Mouse (Mus musculus) megakaryocyte, embryonic 14.5 days (primary cell): ENCODE results near the gene Lcp2. TPM values are rescaled to one million over a fixed set of nuclear protein-coding genes. Genes with fewer than 3 reads are reported as not detected.

Source experiments
- H3K27me3 ChIP-seq: replicated peaks from 2 replicates; pipeline ENCODE3; 2012; ENCODE audit warnings: inconsistent platforms
- H3K36me3 ChIP-seq: replicated peaks from 2 replicates; pipeline ENCODE3; 2012; ENCODE audit warnings: low read length, inconsistent platforms, mixed read lengths
- H3K4me1 ChIP-seq: 2 replicates; pipeline ENCODE4 v1.6.1; 2012; ENCODE audit warnings: inconsistent platforms
- H3K4me3 ChIP-seq: replicated peaks from 2 replicates; pipeline ENCODE3; 2012; ENCODE audit warnings: moderate library complexity, mild to moderate bottlenecking, inconsistent platforms
- H3K9me3 ChIP-seq: 2 replicates; pipeline ENCODE4 v1.6.1; 2012; ENCODE audit warnings: inconsistent platforms
- FLI1 ChIP-seq: IDR thresholded peaks from 2 replicates; pipeline ENCODE4 v1.6.1; 2012; ENCODE audit warnings: low read length, inconsistent platforms, mixed read lengths
- GATA1 ChIP-seq: IDR thresholded peaks from 3 replicates; pipeline ENCODE4 v1.6.1; 2012; ENCODE audit warnings: mixed read lengths, low read length, inconsistent platforms, borderline replicate concordance
- polyA plus RNA-seq: library from polyadenylated mRNA; stranded (reverse); fragments of >175 nt; gene quantifications from 2 replicates; pipeline ENCODE4 v1.2.3, GENCODE M21; 2012; ENCODE audit warnings: low replicate concordance; ENCODE audit not compliant: insufficient read depth

Gene Lcp2
- 68.0 and 131 TPM in 2 replicates for polyA plus RNA-seq

DNA sequence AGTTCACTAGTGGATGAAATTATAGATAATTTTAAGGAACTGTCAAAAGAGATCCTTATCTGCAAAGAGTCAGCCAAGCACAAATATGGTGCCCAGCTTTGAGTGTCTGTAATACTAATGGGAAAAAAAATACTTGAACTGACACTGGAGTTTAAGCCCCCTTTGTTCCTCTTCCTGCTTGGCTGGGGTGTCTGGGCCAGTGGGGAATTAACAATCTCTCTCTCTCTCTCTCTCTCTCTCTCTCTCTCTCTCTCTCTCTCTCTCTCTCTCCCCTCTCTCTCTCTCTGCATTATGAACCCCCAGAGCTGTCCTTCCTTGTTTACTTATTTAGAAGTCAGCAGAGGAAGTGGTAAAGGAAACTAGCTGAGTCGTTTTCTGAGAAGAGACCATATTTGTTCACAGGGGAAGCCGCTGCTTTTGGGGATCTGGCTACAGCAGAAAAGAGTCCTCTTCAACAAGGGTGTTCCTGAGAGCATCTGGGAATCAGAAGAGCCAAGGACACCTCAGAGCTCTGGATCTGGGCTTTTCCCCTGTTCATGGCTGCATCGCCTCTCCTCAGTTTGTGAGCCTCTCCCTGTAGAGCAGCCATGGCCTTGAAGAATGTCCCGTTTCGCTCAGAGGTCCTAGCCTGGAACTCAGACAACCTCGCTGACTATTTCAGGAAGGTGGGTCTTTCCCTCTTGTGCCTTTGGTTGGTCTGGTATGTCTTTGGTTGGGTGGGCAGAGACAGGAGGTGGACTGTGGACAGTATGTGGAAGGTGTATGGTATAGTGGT lies at the start of gene Lcp2:
TSS of gene Lcp2 (plus strand) at position 154 of the 775 bp plus-strand sequence.
- H3K4me1 ChIP-seq, result peaks cover 68% of the 10 kb centered on the region
- peak within 1 kb of the TSS; percentile 96 for H3K4me3 ChIP-seq
- H3K36me3 ChIP-seq, result peaks cover 38% of the 10 kb centered on the region
- H3K9me3 ChIP-seq, result no peaks in the 10 kb centered on the region
- TF ChIP-seq FLI1, result no peak
- TF ChIP-seq GATA1, result no peak
- no peaks in the 10 kb centered on the region for H3K27me3 ChIP-seq

DNA sequence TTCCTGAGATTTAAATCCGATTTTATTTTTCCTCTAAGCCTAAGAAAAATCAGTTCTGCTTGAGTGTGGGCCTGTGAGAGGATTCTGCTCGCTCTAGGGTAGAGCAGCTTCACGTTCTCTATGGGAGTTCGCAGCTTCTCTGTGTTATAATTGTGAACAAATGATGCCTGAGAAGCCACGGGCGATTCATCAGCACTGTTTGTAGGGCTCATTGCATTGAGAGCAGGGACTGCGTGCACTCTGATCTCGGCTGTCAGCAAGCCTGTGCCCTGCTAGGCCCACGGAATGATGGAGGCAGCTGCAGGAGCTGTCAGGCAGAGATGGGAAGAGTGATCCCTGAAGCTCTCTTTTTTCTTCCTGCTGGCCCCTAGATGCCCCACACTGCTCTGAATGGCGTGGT lies 48.5 kb upstream of the Lcp2 start:
- TF ChIP-seq GATA1 (no peak), FLI1 (no peak)
- no peaks in the 10 kb centered on the region for H3K9me3 ChIP-seq
- peaks cover 41% of the 10 kb centered on the region for H3K4me1 ChIP-seq
- peak overlapping the region; percentile 67 for H3K4me3 ChIP-seq
- no peaks in the 10 kb centered on the region for H3K36me3 ChIP-seq
- peaks cover 66% of the 10 kb centered on the region for H3K27me3 ChIP-seq

DNA sequence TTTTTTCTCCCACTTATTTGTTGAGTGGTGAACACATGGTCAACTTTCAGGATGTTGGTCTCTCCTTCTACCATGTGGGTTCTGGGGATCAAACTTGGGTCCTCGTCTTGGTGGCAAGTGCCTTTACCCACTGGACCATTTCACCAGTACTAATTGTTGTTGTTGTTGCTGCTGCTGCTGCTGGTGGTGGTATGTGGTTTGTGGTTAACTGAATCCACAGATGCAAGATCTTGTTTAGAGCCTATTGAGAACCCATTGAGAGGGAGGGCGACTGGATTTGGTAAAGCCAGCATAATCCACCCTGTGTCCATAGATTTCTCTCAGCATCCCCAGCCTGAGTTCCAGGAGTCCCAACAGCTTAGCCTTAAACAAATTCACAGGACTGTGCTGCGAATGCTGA lies 46.3 kb upstream of the Lcp2 start:
- TF ChIP-seq GATA1 (no peak), FLI1 (no peak)
- H3K9me3 ChIP-seq, result no peaks in the 10 kb centered on the region
- H3K27me3 ChIP-seq, result peaks cover 44% of the 10 kb centered on the region
- H3K4me1 ChIP-seq, result peaks cover 55% of the 10 kb centered on the region
- no peak overlapping the region for H3K4me3 ChIP-seq
- no peaks in the 10 kb centered on the region for H3K36me3 ChIP-seq

DNA sequence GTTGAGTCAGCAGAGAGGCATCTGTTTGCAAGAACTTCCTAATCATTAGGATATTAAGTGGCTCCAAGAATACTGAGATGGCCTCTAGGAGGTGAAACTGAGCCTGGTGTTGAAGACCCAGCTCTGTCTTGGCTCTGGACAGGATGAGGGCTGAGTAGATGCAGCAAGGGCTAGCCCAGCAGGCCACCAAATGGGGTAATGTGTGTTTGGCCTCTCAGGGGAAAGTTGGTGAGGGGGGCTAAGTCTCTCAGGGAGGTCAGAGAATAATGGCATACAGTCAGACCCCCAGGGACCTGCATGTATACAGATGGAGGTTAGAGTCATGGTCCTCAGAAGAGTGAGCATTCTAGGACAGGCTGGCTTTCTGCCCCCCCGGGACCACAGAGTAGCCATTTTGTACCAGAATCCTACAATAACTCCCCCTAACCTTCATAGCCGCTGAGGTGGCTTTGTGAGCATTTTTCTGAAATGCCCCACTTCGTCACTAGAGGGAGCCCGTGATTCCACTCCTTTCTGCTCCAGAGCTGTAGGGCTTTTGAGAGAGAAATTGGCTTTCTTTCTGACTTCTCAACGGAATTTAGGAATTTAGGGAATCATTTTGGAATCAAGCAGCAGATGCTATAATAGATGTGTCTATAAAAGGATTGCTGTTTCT lies 44.7 kb upstream of the Lcp2 start:
- Histone ChIP-seq H3K27me3 (peaks cover 28% of the 10 kb centered on the region), H3K4me1 (peaks cover 71% of the 10 kb centered on the region), H3K36me3 (no peaks in the 10 kb centered on the region), H3K4me3 (no peak overlapping the region), H3K9me3 (no peaks in the 10 kb centered on the region)
- no peak for TF ChIP-seq FLI1
- no peak for TF ChIP-seq GATA1

DNA sequence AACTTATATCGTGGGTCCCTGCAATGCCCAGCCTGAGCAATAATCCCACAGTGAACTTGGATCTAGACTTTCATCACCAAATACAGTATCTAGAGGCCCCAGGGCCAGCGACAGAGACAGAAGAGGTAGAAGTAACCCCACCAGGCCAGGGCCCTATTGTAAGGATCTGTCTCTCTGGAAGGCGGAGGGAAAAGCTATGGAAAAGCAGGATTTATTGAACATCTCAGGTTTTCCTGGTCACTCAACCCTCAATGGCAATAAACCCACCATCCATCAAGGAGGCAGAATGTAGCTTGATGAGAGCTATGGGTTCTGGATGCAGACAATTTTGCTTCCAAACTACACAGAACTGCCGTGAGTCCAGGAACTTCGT lies 44.1 kb upstream of the Lcp2 start:
- no peak for TF ChIP-seq FLI1
- H3K4me3 ChIP-seq, result no peak overlapping the region
- peaks cover 76% of the 10 kb centered on the region for H3K4me1 ChIP-seq
- no peaks in the 10 kb centered on the region for H3K36me3 ChIP-seq
- peaks cover 26% of the 10 kb centered on the region for H3K27me3 ChIP-seq
- H3K9me3 ChIP-seq, result no peaks in the 10 kb centered on the region

DNA sequence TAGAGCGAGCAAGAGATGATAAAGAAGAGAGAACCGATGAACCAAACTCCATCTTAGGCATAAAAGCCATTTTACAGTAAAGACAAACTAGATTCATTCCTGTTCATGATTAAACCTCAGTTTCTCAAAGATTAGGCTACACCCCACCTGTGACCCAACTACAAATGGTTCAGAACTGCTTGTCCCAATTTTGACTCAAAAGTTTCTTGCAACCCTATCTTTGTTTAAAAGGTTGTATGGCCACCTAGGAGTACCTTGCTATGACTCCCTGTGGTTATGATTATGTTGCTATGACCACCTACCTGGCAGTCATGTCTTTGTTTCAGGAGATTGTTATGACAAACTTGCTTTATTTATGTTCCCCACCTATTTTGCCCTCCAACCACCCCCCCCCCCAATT lies 39.1 kb upstream of the Lcp2 start:
- Histone ChIP-seq H3K4me3 (no peak overlapping the region), H3K27me3 (no peaks in the 10 kb centered on the region), H3K36me3 (no peaks in the 10 kb centered on the region), H3K4me1 (peaks cover 85% of the 10 kb centered on the region), H3K9me3 (no peaks in the 10 kb centered on the region)
- TF ChIP-seq FLI1, result no peak
- TF ChIP-seq GATA1, result no peak

DNA sequence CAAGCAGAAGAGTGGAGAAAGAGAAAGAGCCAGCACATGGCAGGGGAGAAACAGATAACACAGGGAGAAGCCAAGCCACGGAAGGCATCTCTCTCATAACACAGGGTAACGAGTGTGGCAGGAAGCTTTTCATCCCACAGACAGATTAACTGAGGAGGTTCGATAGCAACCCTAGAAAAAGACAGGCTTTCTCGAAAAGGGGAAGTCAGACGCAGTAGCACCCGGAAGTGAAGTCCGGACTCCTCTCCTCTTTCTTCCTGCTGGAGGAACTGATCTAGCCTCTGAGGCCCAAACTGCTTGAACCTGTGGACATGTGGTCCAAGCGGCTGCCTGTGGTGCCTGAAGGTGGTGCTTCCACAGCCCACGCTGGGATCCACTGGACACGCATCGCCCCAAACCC lies 38.5 kb upstream of the Lcp2 start:
- H3K4me1 ChIP-seq, result peaks cover 89% of the 10 kb centered on the region

DNA sequence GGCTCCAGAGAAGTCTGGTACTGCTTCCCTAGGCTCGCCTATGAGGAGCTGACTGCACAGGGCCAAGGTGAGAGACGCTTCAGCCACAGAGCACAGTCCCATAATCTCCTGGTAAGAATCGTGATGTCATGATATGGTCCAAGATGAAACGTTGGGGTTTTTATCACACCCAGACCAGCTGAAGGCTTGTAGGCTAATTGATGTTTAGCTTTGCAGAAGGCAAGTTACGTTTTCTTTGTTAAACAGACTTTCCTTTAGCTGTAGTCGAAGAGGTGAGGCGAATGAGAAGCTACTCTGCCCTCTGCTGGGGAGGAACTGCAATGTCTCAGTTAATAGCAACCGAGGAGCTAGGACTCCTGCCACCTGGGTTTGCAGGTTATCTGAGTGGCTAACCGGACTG lies 38.0 kb upstream of the Lcp2 start:
- TF ChIP-seq GATA1, result no peak
- no peak for TF ChIP-seq FLI1
- H3K4me1 ChIP-seq, result peaks cover 90% of the 10 kb centered on the region
- no peaks in the 10 kb centered on the region for H3K36me3 ChIP-seq
- H3K4me3 ChIP-seq, result peak overlapping the region; percentile 91
- H3K9me3 ChIP-seq, result no peaks in the 10 kb centered on the region
- H3K27me3 ChIP-seq, result no peaks in the 10 kb centered on the region

More for the DNA sequence above, 38.5 kb upstream of the Lcp2 start:
- Histone ChIP-seq H3K4me3 (peak overlapping the region; percentile 91), H3K9me3 (no peaks in the 10 kb centered on the region), H3K36me3 (no peaks in the 10 kb centered on the region), H3K27me3 (no peaks in the 10 kb centered on the region)
- TF ChIP-seq FLI1, result no peak
- TF ChIP-seq GATA1, result no peak; the same call in 2 of the 3 replicates

DNA sequence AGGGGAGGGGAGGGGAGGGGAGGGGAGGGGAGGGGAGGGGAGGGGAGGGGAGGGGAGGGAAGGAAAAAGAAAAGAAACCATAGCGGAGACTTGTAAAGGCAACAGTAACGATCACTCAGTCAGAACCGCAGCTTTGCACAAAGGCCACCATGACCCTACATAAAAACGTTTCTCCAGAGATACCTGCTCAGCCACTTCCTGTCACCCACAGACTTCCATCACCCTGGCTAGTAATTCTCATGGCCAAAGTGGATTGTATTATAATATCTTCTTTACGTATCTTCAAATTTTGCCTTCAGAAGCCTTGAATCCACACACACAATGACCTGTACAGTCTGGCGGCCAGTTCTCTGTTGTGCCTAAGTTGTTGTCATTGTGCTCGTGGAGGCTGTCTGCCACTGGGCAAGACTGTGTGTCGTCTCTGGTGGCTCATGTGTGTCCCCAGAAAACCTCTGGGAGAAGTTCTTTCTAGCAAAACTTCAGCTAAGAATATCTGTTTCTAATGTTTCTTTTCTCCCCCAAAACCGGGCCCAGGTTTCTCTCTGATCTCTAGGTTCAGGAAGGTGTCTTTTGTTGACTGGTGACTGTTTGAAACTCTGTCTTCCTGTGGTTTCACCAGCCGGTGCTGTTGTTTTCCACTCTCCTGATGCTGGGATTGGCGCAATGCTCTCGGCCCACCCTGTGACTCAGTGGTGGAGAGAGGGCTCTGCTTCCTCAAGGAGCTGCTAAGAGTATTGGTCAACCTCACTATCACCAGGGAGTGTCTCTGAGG lies 37.2 kb upstream of the Lcp2 start:
- Histone ChIP-seq H3K27me3 (no peaks in the 10 kb centered on the region), H3K4me3 (peak overlapping the region; percentile 87), H3K4me1 (peaks cover 82% of the 10 kb centered on the region), H3K9me3 (no peaks in the 10 kb centered on the region), H3K36me3 (no peaks in the 10 kb centered on the region)
- TF ChIP-seq GATA1 (no peak), FLI1 (no peak)
